Mouse (Mus musculus) frontal cortex, adult (tissue): ENCODE results near the gene Tmem176b.
"Not testable (repeated sequence)": the region's sequence is repeated elsewhere in the genome, so short reads cannot be mapped to it uniquely, and the experiment has no call there.

ENCODE experiments used
- ATAC-seq: cut with Nextera tagmentation; 2 replicates; pipeline ENCODE4 v1.9.2; 2017; ENCODE audit warnings: mild to moderate bottlenecking, moderate library complexity, mixed read lengths; ENCODE audit not compliant: low TSS enrichment

The Tmem176b gene

GRCm38 (mm10) chr6:48842111-48842842, 981 bp upstream of the Tmem176b start:
- no peak for ATAC-seq

- ATAC-seq, result no peak
Measured at GRCm38 (mm10) chr6:48840371-48840969, 826 bp downstream of the Tmem176b start, which contains the start of gene Tmem176a. Tmem176a (plus strand) TSS chr6:48840919.

- no peak for ATAC-seq
Measured at GRCm38 (mm10) chr6:48838321-48839080, 2.8 kb downstream of the Tmem176b start.

GRCm38 (mm10) chr6:48837516-48837915, 3.8 kb downstream of the Tmem176b start:
- ATAC-seq, result no peak

- no peak for ATAC-seq
Measured at GRCm38 (mm10) chr6:48836146-48836545, 5.2 kb downstream of the Tmem176b start.

GRCm38 (mm10) chr6:48835241-48835640, 6.1 kb downstream of the Tmem176b start:
- no peak for ATAC-seq

GRCm38 (mm10) chr6:48833515-48833914, 7.8 kb downstream of the Tmem176b start:
- no peak for ATAC-seq

- ATAC-seq, result no peak
Measured at GRCm38 (mm10) chr6:48832426-48832825, 8.9 kb downstream of the Tmem176b start.

- no peak for ATAC-seq
Measured at GRCm38 (mm10) chr6:48831141-48831540, 10.2 kb downstream of the Tmem176b start.

- peak; percentile 59 for ATAC-seq
Measured at GRCm38 (mm10) chr6:48830241-48830640, 11.1 kb downstream of the Tmem176b start.

GRCm38 (mm10) chr6:48829651-48830050, 11.6 kb downstream of the Tmem176b start:
- ATAC-seq, result no peak

GRCm38 (mm10) chr6:48828976-48829375, 12.3 kb downstream of the Tmem176b start:
- ATAC-seq, result no peak

GRCm38 (mm10) chr6:48825016-48825415, 16.3 kb downstream of the Tmem176b start:
- ATAC-seq, result no peak

GRCm38 (mm10) chr6:48821991-48822785, 19.1 kb downstream of the Tmem176b start:
- ATAC-seq, result not testable (repeated sequence)

- peak; percentile 89 for ATAC-seq
Measured at GRCm38 (mm10) chr6:48817815-48818214, 23.5 kb downstream of the Tmem176b start.

- ATAC-seq, result no peak
Measured at GRCm38 (mm10) chr6:48815013-48815412, 26.3 kb downstream of the Tmem176b start.

- ATAC-seq, result no peak
Measured at GRCm38 (mm10) chr6:48809494-48810219, 31.6 kb downstream of the Tmem176b start.

GRCm38 (mm10) chr6:48806746-48807145, 34.5 kb downstream of the Tmem176b start:
- ATAC-seq, result no peak

GRCm38 (mm10) chr6:48804346-48804745, 37.0 kb downstream of the Tmem176b start:
- ATAC-seq, result no peak

GRCm38 (mm10) chr6:48803406-48804051, 37.8 kb downstream of the Tmem176b start:
- no peak for ATAC-seq

- ATAC-seq, result no peak
Measured at GRCm38 (mm10) chr6:48801897-48802296, 39.4 kb downstream of the Tmem176b start.
